Mouse (Mus musculus) lung, postnatal 0 days (tissue): ENCODE data around the gene Gm37240.

Source experiments
- CTCF ChIP-seq: IDR thresholded peaks from 2 replicates; pipeline ENCODE4 v1.5.1; 2016; ENCODE audit warnings: antibody characterized with exemption, mild to moderate bottlenecking
- EP300 ChIP-seq: IDR thresholded peaks from 2 replicates; pipeline ENCODE4 v1.6.1; 2016; ENCODE audit warnings: antibody characterized with exemption, mild to moderate bottlenecking, control low read depth

DNA sequence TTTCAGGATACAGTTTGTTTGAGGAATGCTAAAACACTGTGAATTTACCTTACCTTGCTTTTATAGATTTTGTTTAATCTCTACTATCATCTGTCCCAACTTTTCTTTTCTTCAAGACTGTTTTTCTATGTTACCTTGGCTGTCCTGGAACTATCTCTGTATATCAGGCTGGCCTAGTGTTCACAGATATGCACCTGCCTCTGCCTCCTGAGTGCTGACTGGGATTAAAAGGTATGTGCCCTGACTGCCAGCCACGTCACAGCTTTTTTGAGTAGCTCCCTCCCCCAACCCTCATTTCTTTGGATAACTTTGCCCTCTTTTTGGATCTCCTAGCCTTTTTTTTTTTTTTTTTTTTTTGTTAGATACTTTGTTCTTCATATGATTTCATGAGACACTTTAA is 1070.4 kb downstream of the Gm37240 start:
- TF ChIP-seq CTCF (no peak), EP300 (no peak)
